Mouse (Mus musculus) bone marrow, adult 2 months (tissue): ENCODE measurements at regions not wholly inside any gene's neighbourhood (a gene's known extent, or its start where the extent isn't known, plus 50 kb on each side); places are given as distances from the start of the nearest gene placed in this dataset.

ENCODE experiments used
- H3K27ac ChIP-seq: fragments of 200-500 bp; 2 replicates; pipeline ENCODE4 v1.5.1; 2012; ENCODE audit warnings: low read depth, mild to moderate bottlenecking, control low read depth, inconsistent platforms, low read length; ENCODE audit not compliant: control insufficient read depth, poor library complexity, insufficient read depth
- H3K4me1 ChIP-seq: fragments of 200-500 bp; 2 replicates; pipeline ENCODE4 v1.6.1; 2011; ENCODE audit warnings: low read length; ENCODE audit not compliant: control insufficient read depth, insufficient read depth
- H3K4me3 ChIP-seq: fragments of 200-500 bp; replicated peaks from 2 replicates; pipeline ENCODE3; 2011; ENCODE audit warnings: mild to moderate bottlenecking, low read depth, low read length, control low read depth; ENCODE audit not compliant: control insufficient read depth
- CTCF ChIP-seq: fragments of 200-500 bp; IDR thresholded peaks from 2 replicates; pipeline ENCODE4 v1.5.1; 2011; ENCODE audit warnings: low read length, control low read depth; ENCODE audit not compliant: control insufficient read depth, insufficient read depth
- POLR2A ChIP-seq: fragments of 200-500 bp; IDR thresholded peaks from 2 replicates; pipeline ENCODE4 v1.6.1; 2011; ENCODE audit warnings: low read depth, mild to moderate bottlenecking, control low read depth, low read length, borderline replicate concordance; ENCODE audit not compliant: control insufficient read depth
- WGBS: fragments of 180-500 bp; shearing (Covaris S2); methylation state at CpG from one replicate; pipeline ENCODE4 v1.1.7; 2018; 5-methylcytosine and 5-hydroxymethylcytosine counted together

- WGBS = 78% methylated on average over 2 of the region's 2 CpGs
- TF ChIP-seq POLR2A = no peak
- TF ChIP-seq CTCF = no peak
- Histone ChIP-seq H3K27ac (no peak overlapping the region), H3K4me3 (no peak overlapping the region), H3K4me1 (no peaks in the 10 kb centered on the region)
These were observed 142.4 kb upstream of the Col1a2 start for GRCm38 (mm10) chr6:4362220-4362619.

DNA sequence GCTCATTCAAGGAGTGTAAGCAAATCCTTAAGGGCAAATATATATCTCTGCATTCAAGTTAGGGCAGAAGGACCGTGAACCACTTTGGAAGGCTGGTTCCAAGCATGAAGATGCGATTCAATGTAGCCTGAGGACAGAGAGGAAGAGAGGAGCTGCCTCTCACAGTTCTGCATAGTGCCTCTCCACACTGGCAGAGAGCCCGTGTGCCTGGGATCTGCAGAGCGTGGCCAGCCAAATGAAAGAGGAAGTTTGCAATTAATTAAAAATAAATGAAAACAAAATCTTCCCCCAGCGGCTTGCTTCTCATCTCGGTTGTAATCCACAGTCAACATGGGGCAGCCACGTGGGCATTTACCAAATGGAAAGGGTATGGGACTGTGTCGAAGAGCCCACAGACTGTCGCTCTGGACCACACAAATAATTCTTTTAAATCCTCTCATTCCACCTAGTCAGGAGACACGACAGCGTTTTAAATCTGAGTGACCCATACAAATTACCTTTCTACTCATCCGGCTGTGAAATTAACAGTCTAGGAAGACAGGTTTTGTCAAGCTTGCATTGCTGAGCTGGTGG, 129.1 kb upstream of the Col1a2 start:
- no peak overlapping the region for H3K4me3 ChIP-seq
- WGBS = 50% methylated on average over 12 of the region's 12 CpGs
- no peaks in the 10 kb centered on the region for H3K4me1 ChIP-seq
- H3K27ac ChIP-seq = no peak overlapping the region
- TF ChIP-seq CTCF (no peak), POLR2A (no peak)

GRCm38 (mm10) chr6:4396808-4397207, 107.8 kb upstream of the Col1a2 start:
- TF ChIP-seq CTCF = no peak
- 87% methylated on average over 7 of the region's 7 CpGs for WGBS
- no peak overlapping the region for H3K4me3 ChIP-seq
- no peaks in the 10 kb centered on the region for H3K4me1 ChIP-seq
- H3K27ac ChIP-seq = no peak overlapping the region

- Histone ChIP-seq H3K4me1 (no peaks in the 10 kb centered on the region), H3K4me3 (no peak overlapping the region), H3K27ac (no peak overlapping the region)
- 62% methylated on average over 16 of the region's 16 CpGs for WGBS
- TF ChIP-seq CTCF (no peak), POLR2A (no peak)
These were observed 106.7 kb upstream of the Col1a2 start for GRCm38 (mm10) chr6:4397695-4398598.

GRCm38 (mm10) chr6:4398599-4398980, 106.0 kb upstream of the Col1a2 start:
- Histone ChIP-seq H3K4me1 (no peaks in the 10 kb centered on the region), H3K4me3 (no peak overlapping the region), H3K27ac (no peak overlapping the region)
- TF ChIP-seq CTCF (no peak), POLR2A (no peak)
- WGBS = 81% methylated on average over 9 of the region's 9 CpGs

- H3K4me1 ChIP-seq = no peaks in the 10 kb centered on the region
- H3K27ac ChIP-seq = no peak overlapping the region
- WGBS = 80% methylated on average over 3 of the region's 3 CpGs
- H3K4me3 ChIP-seq = no peak overlapping the region
- TF ChIP-seq CTCF (no peak), POLR2A (no peak)
These were observed 99.3 kb upstream of the Col1a2 start for GRCm38 (mm10) chr6:4405301-4405700.

DNA sequence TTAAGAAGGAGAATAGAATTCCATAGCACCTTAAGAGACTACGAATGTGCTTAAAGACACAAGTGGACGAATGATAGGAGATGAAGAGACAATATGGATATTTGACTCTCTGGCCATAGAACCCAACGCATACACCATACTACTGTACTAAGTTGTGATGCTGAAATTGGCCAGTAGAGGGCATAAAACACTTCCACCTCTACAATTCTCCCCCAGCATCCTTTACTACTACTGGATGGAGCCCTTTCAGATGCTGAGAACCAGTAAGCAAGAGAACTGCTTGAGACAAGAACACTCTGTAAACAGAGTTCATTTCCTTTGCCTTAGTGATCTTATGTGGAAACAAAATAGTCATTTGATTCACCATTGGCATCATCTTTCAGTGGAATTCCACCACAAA, 96.9 kb upstream of the Col1a2 start:
- Histone ChIP-seq H3K27ac (no peak overlapping the region), H3K4me1 (no peaks in the 10 kb centered on the region), H3K4me3 (no peak overlapping the region)
- WGBS = 35% methylated on average over 3 of the region's 3 CpGs
- TF ChIP-seq POLR2A (no peak), CTCF (no peak)

DNA sequence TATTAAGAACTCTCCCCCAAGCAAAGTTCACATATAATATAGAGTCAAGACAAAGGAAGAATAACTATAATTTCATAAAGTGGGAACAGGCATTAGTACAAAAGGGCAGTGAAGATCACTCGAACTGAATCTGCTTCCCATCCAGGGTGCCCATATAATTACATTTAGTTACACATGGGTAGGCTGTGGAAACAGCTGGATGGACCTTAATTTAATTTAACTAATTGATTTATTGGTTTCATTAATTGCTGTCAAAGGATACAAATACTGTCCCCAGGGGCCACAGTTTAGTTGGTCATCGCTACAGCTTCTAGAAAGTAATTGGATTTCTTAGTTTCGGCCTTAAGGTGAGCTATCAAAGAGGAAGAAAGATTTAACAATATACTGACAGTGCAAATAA, 91.4 kb upstream of the Col1a2 start:
- Histone ChIP-seq H3K4me3 (no peak overlapping the region), H3K27ac (no peak overlapping the region), H3K4me1 (no peaks in the 10 kb centered on the region)
- WGBS = 80% methylated on average over 3 of the region's 3 CpGs
- TF ChIP-seq CTCF (no peak), POLR2A (no peak)
